Mouse (Mus musculus) layer of hippocampus, adult 18-20 months (tissue): Measurements from ENCODE around the gene Fgf7. TPM values are rescaled to one million over a fixed set of nuclear protein-coding genes. Genes with fewer than 3 reads are reported as not detected.

Experiments
- DNase-seq, 2 experiments: peaks; one replicate each; pipeline ENCODE4 v3.0.0; 2022; ENCODE audit warnings: low spot score in 2 of 2
- total RNA-seq, 2 experiments: library from RNA; stranded (reverse); gene quantifications; 2 replicates each; pipeline ENCODE4 v1.2.3; 2021

The Fgf7 gene
- total RNA-seq, 2 experiments from 2014 or later: 0.54 to 0.99 TPM

DNA sequence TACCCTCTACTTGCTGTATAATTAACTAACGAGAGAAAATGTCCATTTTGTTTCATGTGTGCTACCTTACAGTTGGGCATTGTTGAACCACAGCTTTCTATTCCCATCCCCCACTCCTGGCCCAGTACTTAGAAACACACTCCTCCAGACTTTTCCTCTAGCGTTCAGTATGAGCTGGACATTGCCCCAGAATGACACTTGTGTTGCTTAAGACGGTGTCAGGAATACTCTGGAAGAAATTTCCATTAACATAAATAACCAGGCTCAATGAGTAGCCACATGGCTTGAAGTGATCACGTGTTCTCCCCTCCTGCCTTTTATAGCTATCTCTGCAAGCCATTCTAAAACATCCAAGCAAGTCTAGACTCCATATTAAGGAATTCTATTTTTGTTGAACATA, 26.1 kb downstream of the Fgf7 start:
- no peak for DNase-seq

- peak in 1 of 2 experiments; percentile 12 for DNase-seq
Measured at GRCm38 (mm10) chr2:126061037-126061773, 26.7 kb downstream of the Fgf7 start.

- DNase-seq: no peak
Measured at GRCm38 (mm10) chr2:126062876-126063275, 28.4 kb downstream of the Fgf7 start.

GRCm38 (mm10) chr2:126064814-126065213, 30.4 kb downstream of the Fgf7 start:
- DNase-seq: no peak

DNA sequence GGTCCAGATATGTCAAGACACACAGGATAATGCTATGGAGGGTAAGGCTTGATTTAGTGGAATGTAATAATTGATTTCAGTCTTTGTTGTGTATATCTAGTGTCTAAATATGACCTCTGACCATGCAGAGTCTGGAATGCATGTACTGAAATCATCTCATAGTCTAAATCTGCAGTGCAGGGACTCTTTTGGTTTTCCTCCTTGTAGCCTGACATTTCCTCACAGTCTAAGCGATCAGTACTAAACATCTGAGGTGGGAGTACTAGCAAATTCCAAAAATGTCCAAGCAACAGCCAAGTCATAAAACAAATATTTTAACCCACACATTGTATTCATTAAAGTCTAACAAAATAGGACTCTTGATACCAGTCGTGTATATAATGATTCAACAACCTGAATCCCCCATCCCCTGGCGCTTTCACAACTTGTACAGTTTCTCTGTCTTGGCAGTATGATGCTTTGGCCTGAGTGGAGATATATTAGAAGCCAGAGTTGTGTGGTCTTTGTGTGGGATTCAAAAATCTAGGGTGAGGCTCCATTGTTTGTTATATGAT, 30.9 kb downstream of the Fgf7 start:
- no peak for DNase-seq

- no peak for DNase-seq
Measured at GRCm38 (mm10) chr2:126069740-126070139, 35.3 kb downstream of the Fgf7 start.

DNA sequence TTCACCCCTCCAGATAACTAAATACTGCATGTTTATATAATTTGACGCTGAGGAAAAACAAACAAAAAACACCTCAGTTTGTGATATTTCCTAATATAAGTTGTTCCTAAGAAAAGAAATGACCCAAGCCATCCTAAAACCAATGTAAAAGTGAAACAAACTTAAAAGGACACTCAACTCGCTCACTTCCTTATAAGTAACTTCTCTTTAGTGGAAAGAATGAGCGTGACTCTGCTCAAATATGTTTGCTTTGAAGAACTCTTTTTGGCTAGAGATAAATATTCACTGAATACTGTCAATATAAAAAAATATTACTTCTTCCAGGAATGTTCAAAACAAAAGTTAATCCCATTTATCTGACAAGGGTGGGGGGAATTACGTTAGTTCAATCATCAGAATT, 39.3 kb downstream of the Fgf7 start:
- DNase-seq: no peak

DNA sequence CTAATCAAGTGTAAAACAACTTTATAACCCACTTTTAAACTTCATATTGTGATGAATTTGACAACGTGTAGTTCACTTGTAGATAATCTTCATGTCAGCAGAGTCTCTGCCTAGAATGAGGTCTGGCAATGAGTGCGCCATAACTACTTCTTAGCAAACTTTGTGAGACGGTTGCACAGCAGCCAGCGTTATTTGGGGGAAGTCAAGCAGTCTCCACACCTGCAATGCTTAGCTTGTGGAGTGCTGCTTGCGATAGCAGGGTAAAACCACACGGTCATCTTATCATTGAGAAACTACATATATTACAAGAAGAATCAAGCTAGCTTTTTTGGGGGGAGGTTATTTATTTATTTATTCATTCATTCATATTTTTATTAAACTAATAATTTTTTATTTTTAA, 42.0 kb downstream of the Fgf7 start:
- DNase-seq: no peak

DNA sequence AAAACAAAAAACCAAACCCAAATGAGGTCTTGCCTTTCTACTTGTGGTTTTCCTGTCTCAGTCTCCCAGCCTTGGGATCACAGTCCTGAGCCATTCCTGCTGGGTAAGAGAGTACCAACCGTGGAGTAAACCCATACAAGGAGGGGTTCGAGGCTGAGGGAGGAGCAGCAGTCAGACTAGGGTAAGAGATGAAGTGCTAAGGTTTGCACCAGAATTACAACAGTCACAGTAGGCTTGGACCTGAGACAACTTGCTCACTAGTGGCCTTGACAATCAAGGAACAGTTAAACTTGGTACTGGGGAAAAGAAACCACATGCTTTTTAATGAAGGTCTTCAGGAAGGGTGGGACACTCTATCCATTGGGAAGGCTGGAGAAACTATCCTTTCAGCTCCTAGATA, 44.6 kb downstream of the Fgf7 start:
- DNase-seq: no peak

DNA sequence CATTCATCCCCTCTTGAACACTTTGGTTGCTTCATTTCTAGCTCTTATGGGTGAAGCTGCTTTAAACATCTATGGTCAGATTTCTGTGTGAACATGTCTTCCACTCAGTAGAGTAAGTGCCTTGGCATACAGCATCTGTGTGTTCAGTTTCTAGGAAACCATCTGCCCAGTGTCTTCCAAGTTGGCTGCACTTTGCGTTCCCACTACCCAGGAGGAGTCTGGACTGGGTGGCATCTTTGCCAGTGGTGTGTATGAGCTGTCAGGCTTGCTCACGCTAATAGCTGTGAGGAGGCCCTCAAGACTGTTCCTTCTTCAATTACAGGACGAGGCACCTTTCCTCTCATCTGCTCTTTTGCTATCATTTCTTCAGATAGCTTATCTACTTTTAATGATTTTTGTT, 49.9 kb downstream of the Fgf7 start:
- peak; percentile 39 to 71 for DNase-seq

GRCm38 (mm10) chr2:126086187-126086586, 51.7 kb downstream of the Fgf7 start:
- no peak for DNase-seq

- DNase-seq: peak in 1 of 2 experiments; percentile 18
Measured at GRCm38 (mm10) chr2:126090432-126090831, 56.0 kb downstream of the Fgf7 start.

- DNase-seq: no peak
Measured at GRCm38 (mm10) chr2:126094616-126095015, 60.2 kb downstream of the Fgf7 start.

Other genes with a start within 250 kb of the Fgf7 start
- 10 to 100 TPM; 30.0 to 30.2 TPM for gene Galk2, start 175.5 kb upstream of the Fgf7 start, total RNA-seq
- gene Cops2, start 175.5 kb upstream of the Fgf7 start, total RNA-seq: 100 to 1,000 TPM; 112 to 119 TPM
- gene Fam227b, start 117.3 kb downstream of the Fgf7 start, total RNA-seq: under 1 TPM in 1 of 2 experiments, not detected in 1; 0.20 TPM
- 10 to 100 TPM; 13.9 to 16.4 TPM for gene Dtwd1, start 117.5 kb downstream of the Fgf7 start, total RNA-seq
- not detected for gene Gm17555, start 180.4 kb downstream of the Fgf7 start, total RNA-seq